Mouse (Mus musculus) heart, postnatal 14 days (tissue): ENCODE results near the gene Banp. TPM values are rescaled to one million over a fixed set of nuclear protein-coding genes. Genes with fewer than 3 reads are reported as not detected.

Experiments
- DNase-seq, 2 experiments: peaks; one replicate each; pipeline ENCODE4 v3.0.0; 2021 to 2022
- intact Hi-C: fragments of 180-260 bp; cut with DNase I; formaldehyde crosslinking; loops from one replicate; pipeline ENCODE4 v1.15.1; 2025
- total RNA-seq, 2 experiments: library from RNA; stranded (reverse); gene quantifications; 2 replicates each; pipeline ENCODE4 v1.2.3; 2021

Gene Banp
- total RNA-seq, 2 experiments from 2014 or later: 16.0 to 24.5 TPM

DNA sequence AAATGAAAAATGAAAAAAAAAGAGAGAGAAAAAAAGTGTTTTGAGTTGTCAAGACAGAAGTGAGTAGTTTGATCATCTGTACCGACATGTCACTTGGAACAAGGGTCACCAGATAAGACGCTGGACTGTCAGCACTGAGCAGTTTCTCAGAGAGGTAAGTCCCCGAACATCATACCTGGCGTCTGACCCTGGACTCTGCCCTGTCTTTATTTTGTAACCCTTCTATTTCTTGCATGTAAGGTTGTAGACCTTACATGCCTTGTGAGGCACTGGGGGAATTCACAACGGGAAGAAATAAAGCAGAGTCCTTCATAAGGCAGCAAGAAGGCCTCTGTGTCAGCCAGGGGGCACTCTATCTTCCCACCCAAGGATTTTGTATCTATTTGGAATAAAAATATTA lies 24.9 kb upstream of the Banp start:
- no peak for DNase-seq
- intact Hi-C loops: loop anchor here (1.0 to 10.0 kb wide), 3 partner anchors 50 to 200 kb away; partner anchors contain the start of gene Jph3

DNA sequence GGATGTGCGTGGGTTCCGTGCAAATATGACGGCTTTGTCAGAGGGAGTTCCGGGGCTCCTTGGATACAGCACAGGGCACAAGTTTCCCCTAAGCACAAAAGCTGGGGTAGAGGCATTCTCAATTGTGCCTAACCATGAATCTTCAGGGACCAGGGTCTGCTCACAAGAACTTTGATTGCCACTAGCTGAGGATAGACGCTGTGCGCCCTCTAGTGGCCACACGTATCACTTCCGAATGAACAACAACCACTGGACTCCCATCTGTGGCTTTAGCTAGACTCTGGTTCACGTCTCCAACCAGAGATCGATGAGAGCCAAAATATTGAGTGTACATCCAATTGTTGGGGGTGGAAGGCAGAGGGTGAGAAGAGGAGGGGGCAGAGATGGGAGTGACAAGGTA lies 23.9 kb upstream of the Banp start:
- intact Hi-C loops: loop anchor here (1.0 to 10.0 kb wide), 3 partner anchors 51 to 201 kb away; partner anchors contain the start of gene Jph3
- DNase-seq: peak; percentile 82 to 86

DNA sequence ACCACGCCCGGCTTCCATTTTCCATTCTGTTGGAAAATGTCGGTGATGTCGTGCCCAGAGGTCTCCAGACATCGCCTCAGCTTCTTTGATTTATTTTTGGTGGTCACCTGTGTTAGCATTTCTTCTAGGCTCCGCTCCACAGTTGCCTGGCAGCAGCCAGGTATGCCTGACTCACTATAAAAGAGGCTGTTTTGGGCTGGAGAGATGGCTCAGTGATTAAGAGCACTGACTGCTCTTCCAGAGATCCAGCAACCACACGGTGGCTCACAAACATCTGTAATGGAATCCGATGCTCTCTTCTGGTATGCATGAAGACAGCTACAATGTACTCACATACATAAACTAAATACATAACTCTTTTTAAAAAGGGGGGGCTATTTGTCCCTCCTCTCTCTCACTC lies 23.3 kb upstream of the Banp start:
- intact Hi-C loops: loop anchor here (10.0 kb wide), 1 partner anchor 201 kb away; the partner anchor contains the start of gene Jph3
- DNase-seq: no peak

DNA sequence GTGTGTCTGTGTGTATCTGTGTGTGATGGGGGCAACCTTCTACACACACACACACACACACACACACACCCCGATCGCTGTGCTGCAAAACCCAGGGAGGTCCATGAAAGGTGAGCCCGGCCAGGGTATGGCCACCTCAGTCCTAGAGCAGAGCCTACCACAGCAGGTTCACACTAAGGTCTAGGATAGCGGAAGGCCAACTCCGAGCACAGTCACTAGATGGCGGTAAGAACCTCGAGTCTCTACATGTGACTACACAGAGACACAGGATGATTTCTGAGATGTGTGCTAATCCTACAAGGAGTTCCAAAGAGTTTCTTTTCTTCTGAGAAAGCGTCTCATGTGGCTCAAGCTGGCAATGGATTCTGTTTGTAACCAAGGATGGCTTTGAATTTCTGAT lies 22.2 kb upstream of the Banp start:
- peak; percentile 54 to 70 for DNase-seq
- intact Hi-C loops: loop anchor here (10.0 kb wide), 1 partner anchor 203 kb away; the partner anchor contains the start of gene Jph3

DNA sequence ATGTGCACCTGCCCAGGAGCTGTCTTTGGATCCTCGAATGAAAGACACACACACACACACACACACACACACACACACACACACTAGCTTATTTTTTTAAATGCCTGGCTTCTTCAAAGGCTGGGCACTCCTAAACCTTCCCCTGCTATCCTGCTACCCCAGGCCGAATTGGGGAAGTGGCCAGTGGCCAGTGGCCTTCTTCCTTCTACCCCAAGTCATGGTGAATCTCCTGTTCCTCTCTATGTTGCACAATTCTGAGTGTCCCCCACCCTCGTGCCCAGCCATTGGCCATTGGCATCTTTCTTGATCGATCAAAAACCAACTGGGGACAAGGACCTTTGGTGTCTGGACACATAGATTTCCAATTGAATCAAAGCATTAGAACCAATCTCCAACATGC lies 19.5 kb upstream of the Banp start:
- DNase-seq: no peak
- intact Hi-C loops: no loop called here

DNA sequence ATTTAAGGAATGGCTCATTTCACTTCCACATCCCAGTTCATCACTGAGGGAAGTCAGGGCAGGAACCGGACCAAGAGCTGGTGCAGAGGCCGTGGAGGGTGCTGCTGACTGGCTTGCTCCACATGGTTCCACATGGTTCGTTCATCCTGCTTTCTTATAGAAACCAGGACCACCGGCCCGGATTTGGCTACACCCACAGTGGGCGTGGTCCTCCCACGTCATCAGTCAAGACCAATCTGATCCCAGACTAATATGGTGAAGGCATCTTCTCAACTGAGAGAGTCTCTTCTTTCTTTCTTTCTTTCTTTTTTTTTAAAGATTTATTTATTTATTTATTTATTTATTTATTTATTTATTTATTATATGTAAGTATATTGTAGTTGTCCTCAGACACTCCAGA lies 18.0 kb upstream of the Banp start:
- DNase-seq: no peak
- intact Hi-C loops: no loop called here

DNA sequence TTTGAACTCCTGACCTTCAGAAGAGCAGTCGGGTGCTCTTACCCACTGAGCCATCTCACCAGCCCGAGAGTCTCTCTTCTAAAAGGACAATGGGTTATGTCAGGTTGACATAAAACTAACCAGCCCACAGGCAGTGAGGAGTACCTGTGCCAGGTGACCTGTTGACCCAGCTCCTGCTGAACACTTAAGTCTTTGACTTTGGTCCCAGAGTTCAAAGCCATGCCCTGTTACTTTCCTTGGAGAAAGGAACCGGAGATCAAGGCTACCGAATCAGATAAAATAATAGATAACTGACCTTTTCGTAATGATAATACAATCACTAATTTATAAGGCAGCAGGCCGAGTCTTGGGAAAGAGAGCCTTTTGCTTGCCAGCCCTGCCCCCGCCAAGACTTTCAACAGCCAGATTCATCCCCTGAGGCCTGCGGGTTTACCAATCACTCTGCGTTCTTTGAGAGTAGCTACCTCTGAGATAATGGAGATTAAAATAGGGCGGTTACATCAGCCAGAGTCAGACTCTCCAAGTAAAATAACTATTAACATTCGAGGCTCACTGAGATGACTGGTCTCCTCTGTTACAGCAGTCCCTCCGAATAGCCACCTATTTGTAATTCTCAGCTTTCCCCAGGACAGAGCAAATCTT lies 17.4 kb upstream of the Banp start:
- intact Hi-C loops: no loop called here
- DNase-seq: no peak

- no peak for DNase-seq
- intact Hi-C loops: no loop called here
These were observed 16.7 kb upstream of the Banp start for GRCm38 (mm10) chr8:121932668-121933520.

DNA sequence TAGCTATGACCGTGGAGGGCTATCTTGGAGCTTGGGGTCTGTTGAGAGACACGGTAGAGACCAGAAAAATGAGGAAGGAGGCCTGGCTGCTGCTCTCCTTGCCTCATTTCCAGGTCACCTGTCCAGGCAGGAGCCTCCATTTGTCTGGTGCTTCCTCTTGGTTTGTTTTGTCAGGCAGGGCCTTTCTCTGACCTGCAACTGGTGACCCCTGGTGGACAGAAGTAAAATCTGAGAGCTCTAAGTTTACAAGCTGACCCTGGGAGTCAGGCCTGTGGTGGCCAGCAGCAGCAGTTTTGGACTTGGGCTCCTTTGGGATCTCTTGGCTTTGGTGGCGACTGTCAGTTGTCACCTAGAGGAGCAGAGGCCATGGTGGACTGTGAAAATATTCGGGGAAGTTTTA lies 15.0 kb upstream of the Banp start:
- peak; percentile 37 to 66 for DNase-seq
- intact Hi-C loops: no loop called here

DNA sequence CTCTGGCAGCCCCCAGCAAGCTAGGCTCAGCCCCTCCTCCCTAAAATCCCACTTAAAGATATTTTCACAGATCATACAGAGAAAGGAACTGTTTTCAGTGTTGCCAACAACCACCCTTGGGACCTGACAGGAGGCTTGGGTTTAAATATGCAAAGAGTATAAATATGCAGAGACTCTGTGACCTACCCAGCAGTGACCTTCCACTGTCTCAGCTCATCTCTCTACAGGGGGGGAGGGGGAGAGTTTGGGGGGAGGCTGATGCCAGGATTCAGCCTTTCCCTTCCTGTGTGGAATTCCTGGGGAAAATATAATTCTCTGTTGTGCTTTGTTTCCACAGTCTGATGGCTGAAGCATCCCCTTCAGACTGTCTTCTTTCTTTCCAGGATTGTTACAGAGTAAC lies 14.6 kb upstream of the Banp start:
- intact Hi-C loops: no loop called here
- no peak for DNase-seq

DNA sequence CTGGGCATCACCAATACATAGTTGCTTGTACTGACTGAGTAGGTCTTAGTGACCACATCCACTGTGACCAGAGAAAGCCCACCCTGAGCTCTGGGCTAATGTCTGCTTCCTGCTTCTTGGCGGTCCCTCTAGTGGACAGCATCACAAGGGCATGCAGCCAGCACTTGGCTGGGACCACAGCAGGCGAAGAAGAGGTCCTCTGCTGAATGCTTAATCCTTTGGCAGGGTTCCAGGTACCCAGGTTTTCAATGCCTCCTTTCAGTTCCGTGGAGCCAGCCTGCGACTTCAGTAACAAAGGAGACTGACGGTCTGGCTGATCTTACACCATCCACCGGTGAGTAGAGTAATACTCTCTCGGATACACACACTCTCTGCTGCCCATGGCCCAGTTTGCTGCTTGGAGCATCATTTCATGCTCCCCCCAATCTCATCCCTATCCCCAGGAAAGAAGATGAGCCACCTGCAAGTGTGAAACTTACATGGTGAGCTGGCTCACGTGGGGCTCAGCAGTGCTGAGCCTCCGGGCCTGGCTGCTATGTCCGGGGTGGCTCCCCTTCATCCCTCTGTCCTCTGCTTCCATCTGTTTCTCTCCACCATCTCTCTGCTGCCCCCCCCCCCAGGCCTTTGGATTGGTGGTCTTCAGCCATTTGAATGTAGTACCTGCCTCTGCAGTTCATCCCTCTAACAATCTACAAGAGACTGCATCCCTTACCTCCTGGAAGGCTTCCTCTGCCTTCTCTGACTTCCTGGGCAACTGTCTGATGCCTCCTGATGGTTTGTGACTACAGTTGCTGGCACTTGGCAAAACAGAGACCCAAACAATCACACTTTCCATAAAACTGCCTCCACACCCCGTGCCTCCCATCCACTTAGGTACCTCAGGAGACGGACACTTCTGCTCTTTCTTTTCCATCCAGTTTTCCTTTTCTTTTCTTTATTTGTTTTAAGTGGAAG lies 13.9 kb upstream of the Banp start:
- intact Hi-C loops: no loop called here
- DNase-seq: peak; percentile 31 to 54

DNA sequence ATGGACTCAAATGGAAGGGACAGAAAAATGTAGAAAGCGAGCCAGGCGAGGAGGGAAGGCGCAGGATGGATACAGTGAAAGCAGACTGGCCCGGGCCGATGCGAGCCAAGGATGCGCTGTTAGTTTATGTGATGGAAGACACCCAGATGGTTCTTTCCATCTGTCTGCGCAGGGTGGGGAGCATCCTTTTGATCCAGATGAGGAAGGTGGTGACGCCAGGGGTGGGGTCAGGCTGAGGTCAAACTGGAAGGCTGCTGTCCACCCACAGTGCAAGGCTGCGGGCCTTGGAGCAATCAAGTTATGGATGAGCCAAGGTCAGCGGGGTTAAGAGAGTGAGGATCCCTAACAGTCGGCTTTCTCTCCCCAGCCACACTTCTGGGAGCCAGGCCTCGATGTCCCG lies 13.2 kb upstream of the Banp start:
- no peak for DNase-seq
- intact Hi-C loops: no loop called here

DNA sequence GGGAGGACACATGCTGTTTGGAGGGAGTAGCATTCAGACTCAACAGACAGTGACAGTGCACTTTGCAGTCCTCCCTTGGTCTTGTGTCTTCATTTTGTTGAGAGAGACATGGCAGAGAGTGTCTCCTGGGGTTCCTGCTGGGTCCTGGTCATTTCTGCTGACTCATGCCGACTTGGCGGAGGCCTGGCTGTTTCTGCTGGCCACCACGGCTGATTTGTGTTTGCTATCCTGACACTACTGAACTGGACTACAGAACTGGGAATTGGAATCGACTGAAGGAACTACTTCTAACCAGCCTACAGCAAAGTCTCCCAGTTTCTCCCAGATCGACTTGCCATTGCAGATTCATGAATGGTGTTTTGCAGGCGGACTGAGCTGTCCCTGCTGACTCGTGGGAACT lies 10.8 kb upstream of the Banp start:
- no peak for DNase-seq

DNA sequence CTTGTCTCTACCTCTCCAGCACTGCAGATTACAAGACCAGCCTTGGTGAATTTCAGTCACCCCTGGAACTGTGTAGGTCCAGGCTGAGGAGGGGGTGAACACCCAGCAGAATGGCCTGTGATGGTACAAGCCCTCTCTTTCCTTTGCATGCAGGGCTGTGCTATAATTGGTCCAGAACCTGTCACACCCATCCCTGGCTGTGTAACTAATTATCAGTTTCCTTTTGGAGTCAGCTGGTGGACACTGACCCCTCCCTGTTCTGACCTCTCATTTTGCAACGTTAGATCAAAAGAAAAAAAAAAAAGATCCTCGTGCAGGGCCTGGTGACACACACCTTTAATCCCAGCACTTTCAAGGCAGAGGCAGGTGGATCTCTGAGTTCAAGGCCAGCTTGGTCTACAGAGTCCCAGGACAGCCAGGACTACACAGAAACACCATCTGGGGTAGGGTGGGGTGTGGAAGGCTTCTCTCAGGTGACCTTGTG lies 6.5 kb upstream of the Banp start:
- no peak for DNase-seq
- intact Hi-C loops: no loop called here

More for the DNA sequence above, 10.8 kb upstream of the Banp start:
- intact Hi-C loops: no loop called here

- intact Hi-C loops: no loop called here
- DNase-seq: no peak
These were observed 5.8 kb upstream of the Banp start for GRCm38 (mm10) chr8:121943716-121944115.

- intact Hi-C loops: no loop called here
- no peak for DNase-seq
These were observed 4.7 kb upstream of the Banp start, which contains the start of gene Car5a for GRCm38 (mm10) chr8:121944831-121945230. TSS of gene Car5a (minus strand) at chr8:121944904.

DNA sequence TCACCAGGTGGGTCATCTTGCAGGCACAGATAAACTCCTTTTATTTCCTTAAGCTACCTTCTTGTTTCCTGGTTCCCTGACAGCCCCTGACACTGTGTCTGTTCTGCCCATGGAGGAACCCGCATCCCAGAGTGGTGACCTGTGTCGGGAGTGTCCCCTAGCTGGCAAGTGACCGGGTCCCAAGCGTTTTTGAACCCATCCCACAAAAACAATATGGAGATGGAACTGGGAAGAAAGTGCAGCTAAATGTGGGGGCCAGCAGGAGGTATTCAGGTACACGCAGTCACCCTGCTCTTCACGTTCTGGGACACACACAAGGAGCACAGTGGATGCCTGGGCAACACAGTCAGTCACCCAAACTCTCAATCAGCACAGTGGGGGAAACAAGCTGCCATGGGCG lies 3.2 kb upstream of the Banp start:
- intact Hi-C loops: no loop called here
- DNase-seq: no peak

DNA sequence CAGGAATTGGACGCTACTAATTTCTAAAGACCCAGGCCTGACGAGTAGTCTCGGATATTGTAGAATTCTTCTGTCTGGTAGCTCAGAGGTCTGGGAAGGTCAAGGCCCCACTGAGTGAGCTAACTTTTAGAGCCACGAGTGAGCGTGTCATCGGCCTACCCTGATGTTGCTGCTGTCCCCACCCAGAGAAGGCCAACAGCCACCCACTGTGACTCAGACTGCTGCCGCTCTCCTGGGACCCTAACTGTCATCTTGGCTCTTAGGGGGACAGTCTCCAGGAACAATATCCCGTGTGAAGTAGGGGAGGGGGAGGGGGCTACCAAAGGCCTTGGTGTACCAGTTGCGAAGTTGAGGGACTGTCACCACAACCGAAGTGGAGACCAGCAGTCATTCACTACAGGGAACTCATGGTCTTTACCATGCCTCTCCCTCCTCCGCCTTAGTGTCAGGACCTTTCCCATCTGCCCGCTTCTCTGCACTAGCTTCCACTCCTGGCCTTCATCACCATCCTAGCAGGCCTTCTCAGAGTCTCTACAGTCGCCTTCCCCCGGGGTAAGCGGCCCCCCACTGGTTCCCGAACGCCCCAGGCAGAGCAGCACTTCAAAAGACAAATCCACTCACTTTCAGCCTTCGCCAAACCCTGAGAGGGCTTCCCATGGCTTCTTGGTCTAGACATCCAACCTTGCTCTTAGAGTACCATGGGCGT lies 2.4 kb upstream of the Banp start:
- no peak for DNase-seq
- intact Hi-C loops: no loop called here

DNA sequence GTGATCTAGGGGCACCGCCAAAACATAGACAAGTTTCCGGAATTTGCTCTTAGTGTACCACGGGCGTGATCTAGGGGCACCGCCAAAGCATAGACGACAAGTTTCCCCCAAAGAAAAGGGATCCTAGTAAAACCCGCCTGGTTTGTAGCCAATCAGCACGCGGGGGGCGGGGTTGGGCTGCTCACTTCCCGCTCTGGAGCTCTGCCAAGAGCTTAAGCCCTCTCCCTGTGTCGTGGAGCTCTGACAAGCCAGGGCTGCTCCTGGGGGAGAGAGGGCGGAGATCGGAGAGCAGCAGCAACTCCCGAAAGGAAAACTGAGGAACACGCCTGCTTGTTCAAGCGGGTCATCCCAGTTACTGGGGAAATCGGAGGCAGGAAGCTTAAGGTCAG lies 1.8 kb upstream of the Banp start:
- intact Hi-C loops: no loop called here

More for the DNA sequence above, 1.8 kb upstream of the Banp start:
- DNase-seq: peak; percentile 92 to 95
